Mouse (Mus musculus): Measurements from ENCODE around the gene Mea1. TPM values are rescaled to one million over a fixed set of nuclear protein-coding genes. Genes with fewer than 3 reads are reported as not detected.
A peak's percentile ranks its signal among the peaks of the same experiment; 100 is the strongest.

Mea1 gene
- polyA plus RNA-seq, 1 experiment from 2014 or later: 161 TPM

DNA sequence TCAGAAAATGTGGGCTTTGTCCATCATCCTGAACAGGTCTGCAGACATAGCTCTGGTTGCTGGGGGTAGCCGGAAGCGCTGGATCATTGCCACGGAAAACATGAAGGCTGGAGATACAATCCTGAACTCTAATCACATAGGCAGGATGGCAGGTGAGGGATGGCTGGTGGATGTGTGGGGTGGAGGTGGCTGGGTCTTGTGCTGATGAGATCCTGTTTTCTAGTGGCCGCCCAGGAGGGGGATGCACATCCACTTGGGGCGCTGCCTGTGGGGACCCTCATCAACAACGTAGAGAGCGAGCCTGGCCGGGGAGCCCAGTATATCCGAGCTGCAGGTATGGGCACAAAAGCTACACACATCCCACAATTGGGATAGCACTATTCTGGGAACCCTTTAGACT lies 30.2 kb upstream of the Mea1 start:
- ATAC-seq (ENCODE audit: insufficient number of reproducible peaks, low FRiP score, low TSS enrichment, low read depth): no peak
- peaks cover 56% of the 10 kb centered on the region for H3K4me1 ChIP-seq

DNA sequence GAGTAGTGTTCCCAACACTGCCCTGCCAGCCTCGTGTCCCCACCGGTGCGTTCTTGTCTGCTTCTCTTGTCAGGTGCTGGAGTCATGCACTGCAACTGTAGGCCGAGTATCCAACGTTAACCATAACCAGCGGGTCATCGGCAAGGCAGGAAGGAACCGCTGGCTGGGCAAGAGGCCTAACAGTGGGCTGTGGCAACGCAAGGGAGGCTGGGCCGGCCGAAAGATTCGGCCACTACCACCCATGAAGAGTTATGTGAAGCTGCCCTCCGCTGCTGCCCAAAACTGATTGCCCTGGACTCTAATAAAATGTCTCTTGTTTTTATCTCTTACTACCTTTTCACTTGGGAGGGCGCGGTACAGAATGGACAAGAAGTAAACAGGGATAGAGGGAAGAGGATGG lies 28.8 kb upstream of the Mea1 start:
- peak overlapping the region; percentile 97 for H3K27ac ChIP-seq (replicated peaks)
- H3K36me3 ChIP-seq: peaks cover 36% of the 10 kb centered on the region
- peak overlapping the region; percentile 37 for H3K9ac ChIP-seq
- no peaks in the 10 kb centered on the region for H3K27me3 ChIP-seq
- 33% methylated on average over 15 of the region's 15 CpGs for WGBS
- H3K4me3 ChIP-seq (replicated peaks): peak overlapping the region; percentile 71
- H3K4me2 ChIP-seq (replicated peaks): peak overlapping the region; percentile 80
- no peak for ATAC-seq (ENCODE audit: insufficient number of reproducible peaks, low FRiP score, low TSS enrichment, low read depth)
- no peaks in the 10 kb centered on the region for H3K9me3 ChIP-seq (replicated peaks)
- peaks cover 60% of the 10 kb centered on the region for H3K4me1 ChIP-seq

More for the DNA sequence above, 30.2 kb upstream of the Mea1 start:
- Histone ChIP-seq H3K9ac (no peak overlapping the region), H3K27ac (replicated peaks) (no peak overlapping the region), H3K4me2 (replicated peaks) (no peak overlapping the region), H3K4me3 (replicated peaks) (no peak overlapping the region), H3K9me3 (replicated peaks) (no peaks in the 10 kb centered on the region), H3K27me3 (no peaks in the 10 kb centered on the region), H3K36me3 (peaks cover 22% of the 10 kb centered on the region)
- WGBS: 90% methylated on average over 9 of the region's 9 CpGs

DNA sequence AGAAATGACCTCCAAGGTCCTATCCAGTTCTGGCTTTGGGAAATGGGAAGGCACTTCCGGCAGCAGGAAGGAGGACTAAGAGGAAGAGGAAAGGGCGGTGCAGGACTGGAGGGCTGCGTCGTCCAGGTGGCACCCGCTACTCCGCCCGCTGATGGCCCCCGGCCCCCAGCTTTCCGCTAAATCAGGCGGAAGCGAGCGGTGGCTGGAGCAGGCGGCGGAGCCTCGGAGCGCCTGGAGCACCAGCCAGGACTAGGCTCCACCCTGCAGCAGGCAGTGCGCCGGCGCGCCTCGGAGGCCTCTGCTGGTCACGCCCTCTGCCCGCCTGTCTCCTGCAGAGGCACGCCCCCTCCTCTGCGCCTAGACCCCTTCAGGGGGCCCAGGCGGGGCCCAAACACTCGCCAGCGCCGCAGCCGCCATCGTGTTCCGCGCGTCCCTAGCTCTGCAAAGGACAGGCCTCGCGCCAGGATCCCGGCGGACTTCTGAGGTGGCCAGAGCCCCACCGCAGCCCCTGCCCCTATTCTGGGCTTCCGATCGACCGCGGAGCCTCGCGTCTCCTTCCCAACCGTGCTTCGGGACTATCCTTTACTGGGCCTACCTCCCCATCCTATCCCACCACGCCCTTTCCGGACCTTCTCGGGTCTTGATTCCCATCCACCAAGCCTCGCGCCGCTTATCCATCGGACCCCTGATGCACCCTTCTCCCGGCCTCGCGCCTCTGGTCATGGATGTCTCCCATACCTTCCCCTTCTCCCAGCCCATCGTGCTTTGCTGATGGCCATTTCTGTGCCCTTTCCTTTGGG lies 28.2 kb upstream of the Mea1 start, which contains the start of gene Cul7:
TSS of gene Cul7 (plus strand) at position 106 of the 800 bp plus-strand sequence.
- Histone ChIP-seq H3K27me3 (no peaks in the 10 kb centered on the region), H3K36me3 (peaks cover 40% of the 10 kb centered on the region), H3K4me2 (replicated peaks) (peak within 1 kb of the TSS; percentile 80), H3K27ac (replicated peaks) (peak within 1 kb of the TSS; percentile 97), H3K4me1 (peaks cover 54% of the 10 kb centered on the region), H3K4me3 (replicated peaks) (peak within 1 kb of the TSS; percentile 71), H3K9ac (peak within 1 kb of the TSS; percentile 73), H3K9me3 (replicated peaks) (no peaks in the 10 kb centered on the region)
- peak; percentile 96 for ATAC-seq (ENCODE audit: insufficient number of reproducible peaks, low FRiP score, low TSS enrichment, low read depth)
- WGBS: under 1% methylated on average over 58 of the region's 58 CpGs

DNA sequence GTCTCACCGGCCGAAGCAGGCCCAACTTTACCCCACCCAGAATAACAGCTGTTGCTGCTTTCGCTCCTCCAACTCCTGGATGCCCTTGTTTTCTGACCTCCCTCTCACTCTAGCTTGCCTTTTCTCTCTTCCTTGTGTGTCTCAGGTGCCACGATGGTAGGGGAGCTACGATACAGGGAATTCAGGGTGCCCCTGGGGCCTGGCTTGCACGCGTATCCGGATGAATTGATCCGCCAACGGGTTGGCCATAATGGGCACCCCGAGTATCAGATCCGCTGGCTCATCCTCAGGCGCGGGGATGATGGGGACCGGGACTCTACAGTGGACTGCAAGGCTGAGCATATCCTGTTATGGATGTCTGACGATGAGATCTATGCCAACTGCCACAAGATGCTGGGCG lies 27.3 kb upstream of the Mea1 start:
- Histone ChIP-seq H3K9ac (peak overlapping the region; percentile 73), H3K27me3 (no peaks in the 10 kb centered on the region), H3K4me1 (peaks cover 54% of the 10 kb centered on the region), H3K4me2 (replicated peaks) (peak overlapping the region; percentile 80), H3K36me3 (peaks cover 48% of the 10 kb centered on the region), H3K27ac (replicated peaks) (peak overlapping the region; percentile 97), H3K4me3 (replicated peaks) (peak overlapping the region; percentile 71), H3K9me3 (replicated peaks) (no peaks in the 10 kb centered on the region)
- no peak for ATAC-seq (ENCODE audit: insufficient number of reproducible peaks, low FRiP score, low TSS enrichment, low read depth)
- WGBS: 70% methylated on average over 17 of the region's 17 CpGs

DNA sequence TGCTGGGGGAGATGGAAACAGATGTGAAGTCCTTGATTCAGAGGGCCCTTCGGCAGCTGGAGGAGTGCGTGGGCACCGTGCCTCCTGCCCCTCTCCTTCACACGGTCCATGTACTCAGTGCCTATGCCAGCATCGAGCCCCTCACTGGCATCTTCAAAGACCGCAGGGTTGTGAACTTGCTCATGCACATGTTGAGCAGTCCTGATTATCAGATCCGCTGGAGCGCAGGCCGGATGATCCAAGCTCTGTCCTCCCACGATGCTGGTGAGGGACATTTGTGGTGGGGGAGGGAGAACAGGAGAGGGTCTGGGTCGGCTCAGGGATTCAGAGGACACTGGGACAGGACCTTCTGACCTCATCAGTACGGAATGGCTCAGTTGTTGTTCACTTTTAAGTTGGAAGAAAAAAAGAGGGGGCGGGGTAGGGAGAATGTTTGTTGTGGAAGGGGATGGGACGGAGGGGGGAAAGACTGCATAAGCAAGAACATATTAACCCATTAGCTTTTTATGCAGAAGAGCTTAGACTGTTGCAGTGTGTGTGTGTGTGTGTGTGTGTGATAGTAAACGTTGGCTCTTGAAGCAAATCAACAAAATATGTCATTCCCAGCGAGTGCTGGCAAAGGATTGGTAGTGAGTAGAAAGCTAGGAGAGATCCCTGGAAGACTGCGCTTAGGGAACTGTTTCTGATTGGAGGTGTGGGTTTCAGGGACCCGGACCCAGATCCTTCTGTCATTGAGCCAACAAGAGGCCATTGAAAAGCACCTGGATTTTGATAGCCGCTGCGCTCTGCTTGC lies 26.6 kb upstream of the Mea1 start:
- peak overlapping the region; percentile 73 for H3K9ac ChIP-seq
- peak overlapping the region; percentile 97 for H3K27ac ChIP-seq (replicated peaks)
- peaks cover 55% of the 10 kb centered on the region for H3K36me3 ChIP-seq
- H3K27me3 ChIP-seq: no peaks in the 10 kb centered on the region
- peak overlapping the region; percentile 71 for H3K4me3 ChIP-seq (replicated peaks)
- H3K4me2 ChIP-seq (replicated peaks): peak overlapping the region; percentile 80
- peaks cover 49% of the 10 kb centered on the region for H3K4me1 ChIP-seq
- 63% methylated on average over 20 of the region's 20 CpGs for WGBS
- ATAC-seq (ENCODE audit: insufficient number of reproducible peaks, low FRiP score, low TSS enrichment, low read depth): no peak
- no peaks in the 10 kb centered on the region for H3K9me3 ChIP-seq (replicated peaks)

DNA sequence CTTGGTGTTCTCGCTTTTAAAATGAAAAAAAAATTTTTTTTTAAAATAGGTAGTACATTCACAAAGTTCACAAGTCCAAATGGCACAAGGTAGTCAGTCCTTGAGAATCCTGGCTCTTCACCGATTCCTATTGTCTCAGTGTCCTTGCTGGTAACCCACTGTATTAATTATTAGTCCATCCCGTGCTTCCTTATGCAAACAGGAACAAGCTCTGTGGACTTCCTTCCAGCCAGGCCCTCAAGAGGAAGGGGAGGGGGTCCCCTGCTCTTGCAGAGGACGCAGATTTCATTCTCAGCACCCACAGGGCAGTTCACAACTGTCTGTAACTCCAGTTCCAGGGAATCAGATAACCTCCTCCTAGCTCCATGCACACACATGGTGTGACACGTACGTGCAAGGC lies 22.5 kb upstream of the Mea1 start:
- Histone ChIP-seq H3K27me3 (no peaks in the 10 kb centered on the region), H3K4me1 (peaks cover 35% of the 10 kb centered on the region), H3K4me2 (replicated peaks) (no peak overlapping the region), H3K9ac (no peak overlapping the region), H3K36me3 (peaks cover 82% of the 10 kb centered on the region), H3K4me3 (replicated peaks) (no peak overlapping the region), H3K9me3 (replicated peaks) (no peaks in the 10 kb centered on the region), H3K27ac (replicated peaks) (no peak overlapping the region)
- 85% methylated on average over 6 of the region's 6 CpGs for WGBS
- ATAC-seq (ENCODE audit: insufficient number of reproducible peaks, low FRiP score, low TSS enrichment, low read depth): no peak

- no peaks in the 10 kb centered on the region for H3K9me3 ChIP-seq (replicated peaks)
- H3K27me3 ChIP-seq: no peaks in the 10 kb centered on the region
- no peak for ATAC-seq (ENCODE audit: insufficient number of reproducible peaks, low FRiP score, low TSS enrichment, low read depth)
- H3K4me1 ChIP-seq: no peaks in the 10 kb centered on the region
- WGBS: 90% methylated on average over 9 of the region's 9 CpGs
- no peak overlapping the region for H3K4me3 ChIP-seq (replicated peaks)
- no peak overlapping the region for H3K9ac ChIP-seq
- H3K4me2 ChIP-seq (replicated peaks): no peak overlapping the region
- no peak overlapping the region for H3K27ac ChIP-seq (replicated peaks)
- peaks cover 94% of the 10 kb centered on the region for H3K36me3 ChIP-seq
Observed at GRCm38 (mm10) chr17:46661351-46661750, 17.2 kb upstream of the Mea1 start.

GRCm38 (mm10) chr17:46661981-46662380 lies 16.6 kb upstream of the Mea1 start:
- peaks cover 94% of the 10 kb centered on the region for H3K36me3 ChIP-seq
- ATAC-seq (ENCODE audit: insufficient number of reproducible peaks, low FRiP score, low TSS enrichment, low read depth): no peak
- 90% methylated on average over 12 of the region's 12 CpGs for WGBS

GRCm38 (mm10) chr17:46662730-46663129 lies 15.9 kb upstream of the Mea1 start:
- Histone ChIP-seq H3K36me3 (peaks cover 91% of the 10 kb centered on the region), H3K9me3 (replicated peaks) (no peaks in the 10 kb centered on the region), H3K4me1 (no peaks in the 10 kb centered on the region), H3K4me2 (replicated peaks) (no peak overlapping the region), H3K27ac (replicated peaks) (no peak overlapping the region), H3K9ac (no peak overlapping the region), H3K4me3 (replicated peaks) (no peak overlapping the region), H3K27me3 (no peaks in the 10 kb centered on the region)
- 89% methylated on average over 5 of the region's 5 CpGs for WGBS
- no peak for ATAC-seq (ENCODE audit: insufficient number of reproducible peaks, low FRiP score, low TSS enrichment, low read depth)

More at GRCm38 (mm10) chr17:46661981-46662380, 16.6 kb upstream of the Mea1 start:
- H3K4me1 ChIP-seq: no peaks in the 10 kb centered on the region
- H3K4me3 ChIP-seq (replicated peaks): no peak overlapping the region
- H3K27ac ChIP-seq (replicated peaks): no peak overlapping the region
- no peak overlapping the region for H3K9ac ChIP-seq
- H3K4me2 ChIP-seq (replicated peaks): no peak overlapping the region
- no peaks in the 10 kb centered on the region for H3K9me3 ChIP-seq (replicated peaks)
- no peaks in the 10 kb centered on the region for H3K27me3 ChIP-seq

- H3K4me3 ChIP-seq (replicated peaks): no peak overlapping the region
- H3K27ac ChIP-seq (replicated peaks): no peak overlapping the region
- 92% methylated on average over 16 of the region's 16 CpGs for WGBS
- no peaks in the 10 kb centered on the region for H3K9me3 ChIP-seq (replicated peaks)
- no peak overlapping the region for H3K4me2 ChIP-seq (replicated peaks)
- H3K9ac ChIP-seq: no peak overlapping the region
- H3K4me1 ChIP-seq: peaks cover 2% of the 10 kb centered on the region; the same call in 1 of the 2 replicates
- H3K27me3 ChIP-seq: no peaks in the 10 kb centered on the region
- peaks cover 73% of the 10 kb centered on the region for H3K36me3 ChIP-seq
- ATAC-seq (ENCODE audit: insufficient number of reproducible peaks, low FRiP score, low TSS enrichment, low read depth): no peak
Observed at GRCm38 (mm10) chr17:46667712-46668111, 10.9 kb upstream of the Mea1 start.

DNA sequence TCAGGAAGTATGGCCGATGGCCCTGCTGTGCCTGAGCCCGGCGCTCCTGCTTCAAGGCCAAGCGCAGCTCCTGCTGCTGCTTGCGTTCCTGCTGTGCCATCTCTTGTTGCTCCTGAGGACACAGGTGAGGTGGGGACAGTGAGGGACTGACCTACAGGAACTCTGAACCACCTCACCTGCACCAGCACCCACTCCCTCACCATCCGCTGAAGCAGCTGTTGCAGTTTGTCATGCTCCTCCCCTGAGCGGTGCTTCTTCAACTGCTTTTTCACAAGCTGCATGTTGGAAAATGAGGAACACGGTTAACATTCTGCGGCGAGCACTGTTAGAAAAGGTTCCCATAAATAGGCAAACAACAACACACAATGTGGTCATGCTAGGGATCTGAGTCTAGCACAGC lies 8.7 kb upstream of the Mea1 start:
- Histone ChIP-seq H3K27me3 (no peaks in the 10 kb centered on the region), H3K27ac (replicated peaks) (no peak overlapping the region), H3K9ac (no peak overlapping the region), H3K9me3 (replicated peaks) (no peaks in the 10 kb centered on the region), H3K4me2 (replicated peaks) (no peak overlapping the region), H3K4me3 (replicated peaks) (no peak overlapping the region), H3K4me1 (peaks cover 18% of the 10 kb centered on the region), H3K36me3 (peaks cover 55% of the 10 kb centered on the region)
- 95% methylated on average over 10 of the region's 10 CpGs for WGBS
- ATAC-seq (ENCODE audit: insufficient number of reproducible peaks, low FRiP score, low TSS enrichment, low read depth): no peak

All from embryonic facial prominence, embryonic 15.5 days (tissue).